In genomic region chr17:50237436-50237709, GRCm38 (mm10) we compare ENCODE assay signal across 8 mouse cellular contexts. TPM values are rescaled to one million over a fixed set of nuclear protein-coding genes. Genes with fewer than 3 reads are reported as not detected.
A peak's percentile ranks its signal among the peaks of the same experiment; 100 is the strongest.
DNase-seq lines count a peak whose midpoint lies in the region; ATAC-seq and TF ChIP-seq lines count a peak whose summit lies in the region.

No protein-coding gene starts in this region.

- intact Hi-C loops in heart, adult 2 months (cut with DNase I), result loop anchor here (1.0 to 5.0 kb wide), 6 partner anchors 43 to 302 kb away; no protein-coding TSS in a partner anchor

- H3K36me3 ChIP-seq in C2C12 (ENCODE audit: control insufficient read depth, insufficient read depth), result no peaks in the 10 kb centered on the region
- H3K36me3 ChIP-seq in embryonic facial prominence, embryonic 11.5 days (replicated peaks; ENCODE audit: control insufficient read depth, insufficient read depth, low read depth, low read length), result no peaks in the 10 kb centered on the region
- no peaks in the 10 kb centered on the region for H3K36me3 ChIP-seq in heart, adult 2 months (ENCODE audit: control insufficient read depth, insufficient read depth, low read length)
- no peaks in the 10 kb centered on the region for H3K36me3 ChIP-seq in kidney, embryonic 15.5 days
- H3K36me3 ChIP-seq in limb, embryonic 14.5 days (ENCODE audit: control insufficient read depth, insufficient read depth, low read length), result no peaks in the 10 kb centered on the region

- peak; percentile 49; the same call in 1 of the 2 replicates for ATAC-seq in embryonic facial prominence, embryonic 11.5 days (replicated peaks; ENCODE audit: insufficient number of reproducible peaks, low FRiP score, low TSS enrichment, low read depth)
- peak; percentile 81 for ATAC-seq in kidney, embryonic 15.5 days (replicated peaks; ENCODE audit: low FRiP score)
- ATAC-seq in limb, embryonic 14.5 days (ENCODE audit: low FRiP score, low read depth), result peak; percentile 81

- no peaks in the 10 kb centered on the region for H3K79me3 ChIP-seq in C2C12 (ENCODE audit: low read depth)

- H3K27me3 ChIP-seq in C2C12 (ENCODE audit: control insufficient read depth, insufficient read depth, insufficient read length), result no peaks in the 10 kb centered on the region
- H3K27me3 ChIP-seq in embryonic facial prominence, embryonic 11.5 days (ENCODE audit: control insufficient read depth, insufficient read depth, low read length), result peaks cover 2% of the 10 kb centered on the region; the same call in 1 of the 2 replicates
- no peaks in the 10 kb centered on the region for H3K27me3 ChIP-seq in heart, adult 2 months (ENCODE audit: control insufficient read depth, insufficient read depth, low read length)
- peaks cover 2% of the 10 kb centered on the region; the same call in 1 of the 2 replicates for H3K27me3 ChIP-seq in kidney, embryonic 15.5 days
- H3K27me3 ChIP-seq in limb, embryonic 14.5 days (ENCODE audit: control insufficient read depth, insufficient read depth, low read length), result no peaks in the 10 kb centered on the region; the same call in 1 of the 2 replicates

- peak; percentile 97 for TF ChIP-seq EP300 in heart, adult 2 months (IDR thresholded peaks at IDR 0.05; ENCODE audit: insufficient read depth, low read depth, low read length)

- H3K4me3 ChIP-seq in C2C12 (ENCODE audit: insufficient read depth, poor library complexity, severe bottlenecking), result no peak overlapping the region
- H3K4me3 ChIP-seq in embryonic facial prominence, embryonic 11.5 days (ENCODE audit: low read depth, low read length), result no peak overlapping the region
- H3K4me3 ChIP-seq in heart, adult 2 months, result no peak overlapping the region
- H3K4me3 ChIP-seq in kidney, embryonic 15.5 days (replicated peaks), result no peak overlapping the region
- H3K4me3 ChIP-seq in limb, embryonic 14.5 days (replicated peaks; ENCODE audit: low read length), result no peak overlapping the region

- no peak overlapping the region; the same call in 1 of the 2 replicates for H3K9ac ChIP-seq in embryonic facial prominence, embryonic 11.5 days (replicated peaks; ENCODE audit: low read length)
- no peak overlapping the region for H3K9ac ChIP-seq in heart, adult 2 months (ENCODE audit: low read depth, low read length)
- H3K9ac ChIP-seq in kidney, embryonic 15.5 days, result no peak overlapping the region
- H3K9ac ChIP-seq in limb, embryonic 14.5 days (ENCODE audit: low read depth, low read length, severe bottlenecking), result no peak overlapping the region

- H3K79me2 ChIP-seq in C2C12 (ENCODE audit: control insufficient read depth, insufficient read depth), result no peaks in the 10 kb centered on the region
- H3K79me2 ChIP-seq in heart, adult 2 months (replicated peaks; ENCODE audit: control insufficient read depth, insufficient read depth, low read length), result no peaks in the 10 kb centered on the region

- H3K27ac ChIP-seq in embryonic facial prominence, embryonic 11.5 days (replicated peaks; ENCODE audit: low read depth, low read length), result no peak overlapping the region
- H3K27ac ChIP-seq in heart, adult 2 months, result no peak overlapping the region
- no peak overlapping the region for H3K27ac ChIP-seq in kidney, embryonic 15.5 days
- no peak overlapping the region for H3K27ac ChIP-seq in limb, embryonic 14.5 days (replicated peaks; ENCODE audit: low read depth, low read length)

- no peak overlapping the region for H3ac ChIP-seq in C2C12 (ENCODE audit: control insufficient read depth, insufficient read length, low read depth)

- peak; percentile 84 for DNase-seq in adrenal gland, postnatal 36 days
- DNase-seq in embryonic facial prominence, embryonic 11.5 days (ENCODE audit: low spot score), result peak; percentile 82
- DNase-seq in heart, adult 2 months, result peak; percentile 81 to 88
- peak; percentile 71 for DNase-seq in limb, embryonic 14.5 days (ENCODE audit: low spot score)
- peak; percentile 53 to 75 for DNase-seq in natural killer cell, adult 2 months (ENCODE audit: low spot score in 2 of 2)
- peak; percentile 74 to 92 for DNase-seq in spleen, postnatal 4 days (ENCODE audit: low spot score in 2 of 2)

- peak; percentile 73 for TF ChIP-seq CTCF in C2C12 (IDR thresholded peaks at IDR 0.05; ENCODE audit: control insufficient read depth, insufficient read depth, insufficient read length)
- TF ChIP-seq CTCF in heart, adult 2 months (IDR thresholded peaks at IDR 0.05), result peak; percentile 93

- TF ChIP-seq POLR2A in heart, adult 2 months (IDR thresholded peaks at IDR 0.05; ENCODE audit: insufficient read depth, low read depth, low read length), result no peak
- TF ChIP-seq POLR2A in limb, embryonic 14.5 days (IDR thresholded peaks at IDR 0.05; ENCODE audit: borderline replicate concordance, extremely low read depth, insufficient read depth, insufficient read length), result no peak

- 6% methylated on average over 8 of the region's 8 CpGs for WGBS in embryonic facial prominence, embryonic 11.5 days
- WGBS in heart, adult 2 months, result 4% methylated on average over 8 of the region's 8 CpGs
- WGBS in kidney, embryonic 15.5 days, result 7% methylated on average over 8 of the region's 8 CpGs
- WGBS in limb, embryonic 14.5 days, result 8% methylated on average over 8 of the region's 8 CpGs

- H3K9me3 ChIP-seq in embryonic facial prominence, embryonic 11.5 days (replicated peaks; ENCODE audit: control insufficient read depth, low read length), result no peaks in the 10 kb centered on the region
- no peaks in the 10 kb centered on the region for H3K9me3 ChIP-seq in kidney, embryonic 15.5 days (replicated peaks)
- no peaks in the 10 kb centered on the region for H3K9me3 ChIP-seq in limb, embryonic 14.5 days (ENCODE audit: control insufficient read depth, low read length)

- no peak overlapping the region for H3K4me2 ChIP-seq in embryonic facial prominence, embryonic 11.5 days (ENCODE audit: low read depth, low read length)
- H3K4me2 ChIP-seq in kidney, embryonic 15.5 days, result no peak overlapping the region
- H3K4me2 ChIP-seq in limb, embryonic 14.5 days (replicated peaks; ENCODE audit: low read depth, low read length, severe bottlenecking), result no peak overlapping the region

- no peaks in the 10 kb centered on the region for H3K4me1 ChIP-seq in embryonic facial prominence, embryonic 11.5 days (ENCODE audit: control insufficient read depth, insufficient read depth, low read length)
- peaks cover 4% of the 10 kb centered on the region for H3K4me1 ChIP-seq in heart, adult 2 months (ENCODE audit: control insufficient read depth, insufficient read depth, low read length)
- H3K4me1 ChIP-seq in kidney, embryonic 15.5 days, result peaks cover 11% of the 10 kb centered on the region
- no peaks in the 10 kb centered on the region for H3K4me1 ChIP-seq in limb, embryonic 14.5 days (ENCODE audit: control insufficient read depth, insufficient read depth, low read length)

TF ChIP-seq in C2C12, 6 proteins besides CTCF, POLR2A, EP300 and RAD21:
- TF ChIP-seq FOSL1 (IDR thresholded peaks at IDR 0.05; ENCODE audit: insufficient read depth, low read length, poor library complexity, severe bottlenecking) (no peak), MAX (IDR thresholded peaks at IDR 0.05) (no peak), CEBPB (IDR thresholded peaks at IDR 0.05; ENCODE audit: low read depth) (no peak), MYOD1 (IDR thresholded peaks at IDR 0.05; ENCODE audit: control insufficient read depth, insufficient read length, low read depth) (no peak), MYOG (IDR thresholded peaks at IDR 0.05; ENCODE audit: control insufficient read depth, extremely low read depth, insufficient read length) (no peak), USF1 (IDR thresholded peaks at IDR 0.05; ENCODE audit: low read depth) (no peak)
TF ChIP-seq in C2C12: peak in this region for 0.

RNA-seq across cellular contexts. Expression of gene Rftn1, which starts 46.9 kb away (rescaled TPM):
- 0.35 TPM for polyA plus RNA-seq in C2C12 (2012; fragmentation: generic; extraction: Trizol)
- 1 to 10 TPM; 7.3 to 9.9 TPM for total RNA-seq in adrenal gland, postnatal 36 days (2021)
- 5.5 and 6.5 TPM in 2 replicates for polyA plus RNA-seq in embryonic facial prominence, embryonic 11.5 days (2014; fragmentation: Nextera tagmentation; extraction: Ambion mirVana)
- total RNA-seq in heart, adult 2 months (2021), result 10 to 100 TPM; 49.4 to 50.5 TPM
- polyA plus RNA-seq in heart, adult 2 months (2012; rRNA removed), result 41.5 and 46.2 TPM in 2 replicates
- polyA plus RNA-seq in kidney, embryonic 15.5 days (2015; fragmentation: Nextera tagmentation; extraction: Ambion mirVana), result 12.7 and 14.7 TPM in 2 replicates
- polyA plus RNA-seq in limb, embryonic 14.5 days (2012; rRNA removed), result 14.2 and 15.0 TPM in 2 replicates
- polyA plus RNA-seq in limb, embryonic 14.5 days (2014; fragmentation: Nextera tagmentation; extraction: Ambion mirVana), result 14.6 and 15.9 TPM in 2 replicates

RNA-seq across cellular contexts. Expression of gene Dazl, which starts 56.1 kb away (rescaled TPM):
- not detected for polyA plus RNA-seq in C2C12 (2012; fragmentation: generic; extraction: Trizol)
- under 1 TPM; 0.10 to 0.30 TPM for total RNA-seq in adrenal gland, postnatal 36 days (2021)
- 0.60 TPM in 1 of 2 replicates, not detected in the other for polyA plus RNA-seq in embryonic facial prominence, embryonic 11.5 days (2014; fragmentation: Nextera tagmentation; extraction: Ambion mirVana)
- under 1 TPM; 0.08 to 0.18 TPM for total RNA-seq in heart, adult 2 months (2021)
- 0.06 and 0.23 TPM in 2 replicates for polyA plus RNA-seq in heart, adult 2 months (2012; rRNA removed)
- 0.12 and 0.27 TPM in 2 replicates for polyA plus RNA-seq in kidney, embryonic 15.5 days (2015; fragmentation: Nextera tagmentation; extraction: Ambion mirVana)
- 0.09 and 0.12 TPM in 2 replicates for polyA plus RNA-seq in limb, embryonic 14.5 days (2012; rRNA removed)
- 0.32 TPM in 1 of 2 replicates, not detected in the other for polyA plus RNA-seq in limb, embryonic 14.5 days (2014; fragmentation: Nextera tagmentation; extraction: Ambion mirVana)
